8 mouse cellular contexts compared by ENCODE assay signal in genomic region chr9:51076979-51077315, GRCm38 (mm10). TPM values are rescaled to one million over a fixed set of nuclear protein-coding genes. Genes with fewer than 3 reads are reported as not detected.
DNase-seq lines count a peak whose midpoint lies in the region; ATAC-seq and TF ChIP-seq lines count a peak whose summit lies in the region.

Gene Layn (minus strand): TSS chr9:51077094.

- 0 out of 4 replicates have a peak, but pooled peaks cover 1 to 2% of the 10 kb centered on the region in 2 experiments for H3K4me1 ChIP-seq in ES-E14 (ENCODE audit: control insufficient read depth in 2 of 2, insufficient read depth in 2 of 2, low read length in 2 of 2, poor library complexity in 1 of 2)
- peaks cover 22% of the 10 kb centered on the region for H3K4me1 ChIP-seq in forebrain, embryonic 16.5 days (replicated peaks; ENCODE audit: control insufficient read depth, insufficient read depth, low read length)

- ATAC-seq in forebrain, embryonic 16.5 days: peak; percentile 93

- no peaks in the 10 kb centered on the region for H3K36me3 ChIP-seq in ES-E14 (ENCODE audit: control insufficient read depth, insufficient read depth, low read length, poor library complexity, severe bottlenecking)
- H3K36me3 ChIP-seq in forebrain, embryonic 16.5 days (ENCODE audit: control insufficient read depth, insufficient read depth): no peaks in the 10 kb centered on the region

- no peaks in the 10 kb centered on the region for H3K9me3 ChIP-seq in ES-E14 (ENCODE audit: control insufficient read depth, insufficient read depth, low read depth, low read length)
- no peaks in the 10 kb centered on the region for H3K9me3 ChIP-seq in forebrain, embryonic 16.5 days (ENCODE audit: control insufficient read depth, low read length)

- H3K9ac ChIP-seq in ES-E14 (ENCODE audit: insufficient read depth, low read depth, low read length, poor library complexity, severe bottlenecking): peak within 1 kb of the TSS; percentile 16; the same call in 1 of the 2 replicates
- peak within 1 kb of the TSS; percentile 31 for H3K9ac ChIP-seq in forebrain, embryonic 16.5 days (replicated peaks; ENCODE audit: low read depth, low read length)

- under 1% methylated on average over 14 of the region's 14 CpGs for WGBS in forebrain, embryonic 16.5 days

- H3K4me3 ChIP-seq in ES-E14 (ENCODE audit: insufficient read depth in 1 of 2, low read depth in 1 of 2, low read length in 2 of 2, poor library complexity in 1 of 2, severe bottlenecking in 1 of 2): peak within 1 kb of the TSS; percentile 67 to 79
- peak within 1 kb of the TSS; percentile 27 for H3K4me3 ChIP-seq in forebrain, embryonic 16.5 days (replicated peaks; ENCODE audit: low read length)
- H3K4me3 ChIP-seq in layer of hippocampus, adult 2 months: peak within 1 kb of the TSS; percentile 54

- no peaks in the 10 kb centered on the region for H3K27me3 ChIP-seq in forebrain, embryonic 16.5 days (replicated peaks; ENCODE audit: control insufficient read depth, insufficient read depth, low read length)

- peak; percentile 28; the same call in 1 of the 2 replicates for TF ChIP-seq CTCF in layer of hippocampus, adult 2 months (conservative IDR thresholded peaks at IDR 0.05)

- intact Hi-C loops in heart, postnatal 25 days (cut with DNase I): loop anchor here (2.0 kb wide), 1 partner anchor 26 kb away; the partner anchor contains the start of gene 4833427G06Rik

- H3K27ac ChIP-seq in ES-E14 (ENCODE audit: insufficient read depth, low read depth, low read length, poor library complexity, severe bottlenecking): no peak within 1 kb of the TSS
- no peak within 1 kb of the TSS for H3K27ac ChIP-seq in forebrain, embryonic 16.5 days (ENCODE audit: low read length)
- peak within 1 kb of the TSS; percentile 40 for H3K27ac ChIP-seq in layer of hippocampus, adult 2 months

- DNase-seq in ES-E14 (ENCODE audit: low read depth, low spot score): peak; percentile 62
- DNase-seq in c-Kit-positive CD71-positive TER-119-positive erythroid progenitor cells, embryonic 14.5 days (ENCODE audit: low spot score): peak; percentile 22
- peak; percentile 87 for DNase-seq in heart, postnatal 25 days (ENCODE audit: low spot score)
- peak; percentile 24 to 31 for DNase-seq in layer of hippocampus, adult 2 months (ENCODE audit: low spot score in 2 of 2)
- DNase-seq in lung, postnatal 10 days: peak; percentile 96
- peak; percentile 92 for DNase-seq in ovary, adult 18-20 months (ENCODE audit: low spot score)
- DNase-seq in thymus, postnatal 14 days: peak; percentile 61

- H3K4me2 ChIP-seq in forebrain, embryonic 16.5 days (ENCODE audit: low read length): peak within 1 kb of the TSS; percentile 50

- in situ Hi-C loops in ES-E14 (cut with MboI; ENCODE audit: low sequenced_read_pairs in 2 of 2, unreplicated experiment in 2 of 2): no loop called here

TF ChIP-seq in ES-E14, 5 proteins besides CTCF, POLR2A, EP300 and RAD21:
- TF ChIP-seq ZNF384 (IDR thresholded peaks at IDR 0.05; ENCODE audit: low read depth, low read length): no peak
- TF ChIP-seq ZC3H11A (IDR thresholded peaks at IDR 0.05; ENCODE audit: borderline replicate concordance, low read depth, low read length): no peak
- TF ChIP-seq CHD2 (IDR thresholded peaks at IDR 0.05; ENCODE audit: low read depth, low read length): no peak
- TF ChIP-seq MAFK (IDR thresholded peaks at IDR 0.05; ENCODE audit: insufficient read depth, low read depth, low read length): peak; percentile 59
- TF ChIP-seq HCFC1 (IDR thresholded peaks at IDR 0.05; ENCODE audit: borderline replicate concordance, insufficient read depth, low read length): no peak

RNA-seq across cellular contexts. Expression of gene Layn, which starts in this region (rescaled TPM):
- 1.4 and 2.8 TPM in 2 replicates for total RNA-seq in ES-E14 (2012; rRNA removed)
- polyA plus RNA-seq in forebrain, embryonic 16.5 days (2015; fragmentation: Nextera tagmentation; extraction: Ambion mirVana): 1.3 and 3.1 TPM in 2 replicates
- 1 to 10 TPM; 6.0 to 7.0 TPM for total RNA-seq in heart, postnatal 25 days (2021)
- 1 to 10 TPM; 3.8 to 4.7 TPM for total RNA-seq in layer of hippocampus, adult 2 months (2021)

Comparison
In these comparisons a context has a peak if more than half of its experiments do, and no peak if none do; other contexts are left out.
1. DNase-seq: peak in every context shown above with its lines; median percentile 96 in lung, postnatal 10 days; 92 in ovary, adult 18-20 months; 87 in heart, postnatal 25 days; 62 in ES-E14; 61 in thymus, postnatal 14 days; 28 in layer of hippocampus, adult 2 months; 22 in c-Kit-positive CD71-positive TER-119-positive erythroid progenitor cells, embryonic 14.5 days.